Mouse (Mus musculus) retina, embryonic 14.5 days (tissue): ENCODE results near the gene Neurog1.

ENCODE experiments used
- DNase-seq: peaks from one replicate; pipeline ENCODE4 v3.0.0-alpha.2; 2015; ENCODE audit warnings: low spot score

Neurog1 gene

DNA sequence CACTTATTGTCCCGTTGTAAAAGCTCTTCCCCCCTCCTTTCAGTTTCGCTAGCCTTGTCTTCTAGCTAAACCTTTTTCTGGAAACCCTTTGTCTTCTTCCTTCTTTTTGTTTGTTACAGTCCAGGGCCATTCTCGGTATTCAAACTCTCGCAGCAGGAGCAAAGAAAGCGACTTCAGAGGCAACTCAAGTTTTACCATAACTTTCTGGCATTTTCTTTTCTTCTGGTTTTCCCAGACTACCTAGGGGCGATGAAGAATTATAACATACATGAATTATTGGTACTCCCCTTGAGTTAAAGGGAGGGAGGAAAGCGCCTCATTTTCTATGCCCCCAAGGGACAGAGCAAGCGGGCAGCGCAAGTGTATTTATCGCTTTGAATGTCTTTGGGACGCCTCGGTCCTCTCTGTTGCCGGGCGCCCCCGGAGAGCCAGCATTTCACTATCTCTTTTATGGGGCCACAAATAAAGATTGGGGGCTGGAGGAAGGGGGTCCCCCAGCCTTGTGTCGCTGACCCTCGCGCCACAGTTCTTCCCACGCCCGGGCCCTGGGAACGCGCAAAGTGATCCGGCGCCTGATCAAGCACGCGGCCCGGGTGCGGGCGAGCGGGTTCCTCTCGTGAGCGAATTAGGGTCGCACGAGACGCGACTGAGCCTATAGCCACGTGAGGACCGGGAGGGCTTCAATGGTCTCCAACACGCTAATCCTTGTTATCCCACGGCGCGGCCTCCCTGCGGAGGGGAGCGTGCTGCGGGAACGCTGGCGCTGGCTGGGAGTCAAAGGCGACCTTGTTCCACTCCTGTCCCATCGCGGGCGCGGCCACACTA lies 6.4 kb upstream of the Neurog1 start:
- peak; percentile 52 for DNase-seq

DNA sequence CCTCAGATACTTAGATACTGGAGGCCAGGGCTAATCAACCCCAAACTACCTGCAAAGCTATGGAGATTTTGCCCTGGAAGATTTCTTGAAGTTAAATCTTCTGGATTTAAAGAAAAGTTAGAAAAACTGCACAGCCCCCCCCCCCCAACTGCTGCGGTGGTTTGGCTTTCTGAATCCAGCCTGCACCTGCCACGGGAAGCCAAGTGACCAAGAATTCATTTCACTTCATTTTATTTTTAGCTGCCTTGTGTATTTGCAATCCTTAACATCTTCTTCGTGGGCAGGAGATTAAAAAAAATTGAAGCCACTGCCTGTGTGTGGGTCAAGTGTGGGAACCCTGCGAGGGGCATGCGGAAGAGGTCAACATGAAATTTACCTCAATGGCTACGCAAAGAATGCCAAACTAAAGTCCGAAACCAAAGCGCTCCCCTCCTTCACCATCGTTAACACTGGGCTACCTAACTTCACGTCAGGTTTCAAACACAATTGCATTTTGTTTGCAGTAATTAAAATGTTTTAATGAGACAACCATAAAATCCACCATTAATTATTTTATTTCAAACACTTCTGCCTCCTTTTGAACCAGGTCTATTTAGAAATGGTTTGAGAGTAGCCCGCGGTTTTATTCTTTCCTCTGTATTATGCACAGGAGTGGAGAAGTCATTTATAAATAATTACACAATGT lies 5.6 kb upstream of the Neurog1 start:
- DNase-seq, result no peak

- DNase-seq, result no peak
Measured at GRCm38 (mm10) chr13:56256716-56257299, 4.8 kb upstream of the Neurog1 start.

DNA sequence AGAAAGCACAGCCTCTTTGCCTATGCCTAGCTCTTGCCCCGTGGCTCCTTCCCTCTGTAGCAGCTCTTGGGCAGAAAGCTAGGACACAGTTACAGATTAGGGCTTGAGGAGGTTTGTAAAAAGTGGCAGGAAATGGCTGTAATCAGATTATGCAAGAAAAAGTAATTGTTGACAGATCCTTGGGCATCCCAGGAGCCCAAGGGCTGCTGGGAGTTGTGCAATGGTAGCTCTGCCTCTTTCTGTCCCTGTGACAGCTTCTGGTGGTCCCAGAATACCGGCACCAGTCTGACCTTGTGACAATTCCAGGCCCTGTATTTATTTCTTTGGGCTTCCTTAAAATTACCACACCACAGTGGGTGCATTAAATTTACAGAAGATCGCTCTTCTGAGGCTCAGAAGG lies 1.4 kb upstream of the Neurog1 start:
- DNase-seq, result no peak

DNA sequence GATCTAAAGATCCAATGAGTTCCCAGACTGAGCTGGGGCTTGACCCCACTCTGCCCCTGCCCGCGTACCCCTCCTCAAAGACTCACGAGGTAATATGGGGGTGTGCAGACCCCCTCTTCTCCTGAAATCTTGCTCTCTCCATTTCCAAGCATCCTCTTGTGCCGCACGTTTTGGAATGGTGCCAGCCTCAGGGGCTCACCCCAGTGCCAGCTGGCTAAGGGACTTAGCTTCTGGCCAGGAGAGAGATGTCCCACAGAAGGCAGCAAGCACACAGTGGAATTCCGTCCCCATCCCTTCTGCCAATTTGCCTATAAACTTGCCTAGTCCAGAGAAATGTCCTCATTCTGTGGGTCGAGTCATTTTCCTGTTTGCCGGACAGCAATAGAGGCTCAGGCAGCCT lies 820 bp upstream of the Neurog1 start:
- no peak for DNase-seq

- no peak for DNase-seq
Measured at GRCm38 (mm10) chr13:56251176-56251923, 613 bp downstream of the Neurog1 start.

- DNase-seq, result no peak
Measured at GRCm38 (mm10) chr13:56250551-56251161, 1.3 kb downstream of the Neurog1 start.

- DNase-seq, result no peak
Measured at GRCm38 (mm10) chr13:56249593-56250341, 2.2 kb downstream of the Neurog1 start.

DNA sequence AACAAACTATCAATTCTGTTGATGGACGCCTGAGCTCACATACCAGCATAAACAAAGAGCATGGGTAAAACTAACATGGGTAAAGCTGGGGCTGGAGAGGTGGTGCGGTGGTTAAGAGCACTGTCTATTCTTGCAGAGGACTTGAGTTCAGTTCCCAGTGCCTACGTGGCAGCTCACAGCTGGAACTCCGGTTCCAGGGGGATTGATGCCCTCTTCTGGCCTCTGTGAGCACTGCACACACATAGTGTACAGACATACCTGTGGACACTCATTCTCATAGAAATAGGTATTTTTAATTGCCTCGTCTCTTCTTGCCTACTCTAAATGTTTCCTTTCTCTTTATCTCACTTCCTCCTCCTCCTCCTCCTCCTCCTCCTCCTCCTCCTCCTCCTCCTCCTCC lies 8.9 kb downstream of the Neurog1 start:
- DNase-seq, result no peak

- peak; percentile 79 for DNase-seq
Measured at GRCm38 (mm10) chr13:56240012-56240770, 11.8 kb downstream of the Neurog1 start.

DNA sequence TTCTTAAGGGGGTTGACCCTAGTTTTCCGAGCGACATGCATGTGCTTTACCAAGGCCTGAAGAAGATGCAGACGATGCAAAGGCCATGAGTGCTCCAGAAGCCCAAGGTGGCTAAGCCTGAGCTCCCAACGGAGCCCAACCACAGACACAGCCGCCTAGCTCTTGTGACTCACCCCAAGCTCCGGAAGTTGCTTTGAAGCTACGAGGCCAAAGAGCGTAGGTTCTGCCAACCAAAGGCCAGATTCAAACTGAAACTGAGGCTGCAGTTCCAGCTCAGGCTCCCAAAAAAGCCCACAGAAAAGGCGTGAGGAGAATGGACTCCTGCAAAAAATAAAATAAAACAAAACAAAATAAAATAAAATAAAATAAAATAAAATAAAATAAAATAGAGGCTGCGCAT lies 14.1 kb downstream of the Neurog1 start:
- no peak for DNase-seq

GRCm38 (mm10) chr13:56236194-56236593 lies 15.8 kb downstream of the Neurog1 start:
- DNase-seq, result no peak

DNA sequence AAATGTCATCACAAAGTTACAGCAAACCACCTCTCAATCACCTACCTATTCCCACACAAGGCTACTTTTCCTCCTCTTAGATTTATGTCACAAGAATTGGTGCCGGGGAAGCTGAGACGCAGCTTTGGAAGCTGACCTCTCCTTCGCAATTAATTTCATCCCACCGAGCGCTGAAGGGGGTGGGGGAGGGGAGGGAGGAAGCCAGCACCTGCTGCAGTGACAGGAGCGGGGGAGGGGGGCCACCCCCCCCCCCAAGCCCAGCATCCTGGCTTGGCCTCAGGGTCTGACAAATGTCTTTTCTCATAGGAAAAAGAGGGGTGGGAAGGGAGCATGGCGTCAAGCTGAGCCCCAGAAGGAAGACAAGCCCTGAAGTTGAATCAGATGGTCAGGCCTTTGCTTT lies 23.2 kb downstream of the Neurog1 start:
- DNase-seq, result peak; percentile 51

DNA sequence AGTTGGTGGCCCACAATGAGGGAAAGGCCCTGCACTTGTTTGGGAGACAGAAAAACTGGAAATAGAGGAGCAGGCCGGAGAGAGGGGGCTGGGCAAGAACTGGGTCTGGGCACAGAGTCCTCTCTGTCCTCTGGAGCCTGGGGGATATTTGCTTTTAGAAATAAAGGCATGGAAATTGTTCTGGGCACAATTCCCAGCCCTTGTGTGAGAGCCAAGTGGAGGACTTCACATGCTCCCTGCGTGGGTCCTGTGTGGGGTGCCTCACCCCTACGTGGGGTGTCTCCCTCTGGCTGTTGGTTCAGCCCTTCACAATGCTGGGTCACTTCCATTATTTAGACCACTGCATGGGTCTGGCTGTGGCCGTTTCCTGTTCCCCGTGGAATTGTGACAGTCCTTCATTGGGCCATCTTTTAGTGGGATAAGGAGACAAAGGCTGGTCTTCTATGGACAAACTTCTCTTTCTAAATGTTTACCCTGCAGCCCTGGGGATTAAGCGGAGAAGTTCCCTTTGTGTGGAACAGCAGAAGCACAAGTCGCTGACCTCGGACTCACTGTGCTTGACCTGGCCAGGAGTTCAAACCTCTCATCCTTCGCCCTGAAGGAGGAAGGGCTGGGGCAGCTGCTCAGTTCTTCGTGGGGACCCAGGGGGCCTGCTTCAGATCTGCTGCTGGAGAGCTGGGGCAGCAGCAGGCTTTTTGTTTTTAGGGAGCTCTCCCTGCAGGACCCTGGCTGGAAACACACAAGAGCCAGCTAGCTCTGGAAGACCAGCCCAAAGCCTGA lies 25.6 kb downstream of the Neurog1 start:
- no peak for DNase-seq

GRCm38 (mm10) chr13:56223625-56224024 lies 28.3 kb downstream of the Neurog1 start:
- no peak for DNase-seq

DNA sequence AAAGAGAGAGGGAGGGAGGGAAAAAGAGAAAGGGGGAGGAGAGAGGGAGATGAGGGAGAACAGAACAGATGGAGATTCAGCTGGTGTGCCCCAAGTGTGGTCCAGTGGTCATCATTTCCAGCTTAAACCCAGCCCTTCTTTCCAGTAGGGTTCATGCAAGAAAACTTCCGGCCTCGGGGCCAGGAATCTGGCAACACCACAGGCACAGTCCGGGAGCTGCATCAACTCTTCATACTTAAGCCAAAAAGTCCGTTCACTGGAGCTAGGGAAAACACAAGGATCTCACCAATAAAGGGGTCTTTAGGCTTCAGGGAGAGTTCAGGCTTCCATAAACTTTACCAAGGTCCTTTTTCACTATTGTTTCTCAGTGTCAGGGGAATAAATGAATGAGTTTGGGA lies 29.1 kb downstream of the Neurog1 start:
- DNase-seq, result no peak

- peak; percentile 62 for DNase-seq
Measured at GRCm38 (mm10) chr13:56221995-56222848, 29.7 kb downstream of the Neurog1 start.

DNA sequence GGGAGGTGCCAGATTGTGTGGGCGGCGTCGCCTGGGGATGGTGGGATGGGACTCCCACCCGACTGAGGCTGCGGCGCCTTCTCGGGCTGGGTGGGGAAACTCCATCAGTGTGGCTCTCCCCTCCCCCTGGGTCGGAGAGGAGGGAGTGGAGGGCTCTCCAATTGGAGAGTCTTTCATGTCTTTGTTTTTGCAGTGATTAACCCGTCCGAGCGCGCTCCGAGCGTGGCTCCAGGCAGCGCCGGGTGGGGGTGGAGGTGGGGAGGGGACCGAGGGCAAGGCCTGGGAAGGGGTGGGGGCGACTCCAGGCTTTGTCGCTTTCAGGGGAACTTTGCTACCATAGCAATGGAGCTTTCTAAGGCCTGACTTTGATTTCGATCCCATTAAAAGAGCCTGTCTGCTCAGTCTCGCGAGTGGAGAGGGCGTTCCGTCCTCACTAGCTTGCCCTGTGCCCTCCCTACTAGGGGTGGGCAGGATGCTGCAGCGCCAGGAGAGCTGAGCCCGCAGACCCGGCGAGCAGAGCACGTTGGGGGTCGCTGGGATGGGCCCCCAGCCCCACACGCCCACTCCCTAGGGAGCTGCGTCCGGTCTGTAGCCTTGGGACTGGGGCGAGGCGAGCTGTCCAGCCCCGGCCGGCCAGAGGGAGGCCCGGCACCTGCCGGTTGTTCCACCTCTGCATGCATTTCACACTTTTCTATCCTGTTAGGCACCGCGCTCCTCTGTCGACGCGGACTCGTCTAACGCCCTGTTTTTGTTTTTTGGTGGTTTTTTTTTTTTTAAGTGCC lies 30.6 kb downstream of the Neurog1 start:
- DNase-seq, result peak; percentile 78
